Mouse (Mus musculus) G1E (cell line): ENCODE data around the gene Magi1. TPM values are rescaled to one million over a fixed set of nuclear protein-coding genes. Genes with fewer than 3 reads are reported as not detected.

Experiments
- ATAC-seq: 2 replicates; pipeline ENCODE4 v1.8.0; 2016; ENCODE audit warnings: mild to moderate bottlenecking; ENCODE audit not compliant: insufficient number of reproducible peaks, poor library complexity, low FRiP score, severe bottlenecking; ENCODE audit errors: extremely low read depth
- DNase-seq: peaks from one replicate; pipeline ENCODE4 v3.0.0; 2012; ENCODE audit warnings: low spot score
- H3K27me3 ChIP-seq: 2 replicates; pipeline ENCODE4 v1.6.1; 2012; ENCODE audit warnings: mild to moderate bottlenecking, low read length, inconsistent platforms; ENCODE audit not compliant: insufficient read depth
- H3K36me3 ChIP-seq: replicated peaks from 2 replicates; pipeline ENCODE3; 2012; ENCODE audit warnings: mild to moderate bottlenecking, inconsistent platforms
- H3K4me1 ChIP-seq: 2 replicates; pipeline ENCODE4 v1.6.1; 2012; ENCODE audit warnings: low read depth, low read length, inconsistent platforms, mixed read lengths; ENCODE audit not compliant: insufficient read depth
- H3K4me3 ChIP-seq: 2 replicates; pipeline ENCODE4 v1.5.1; 2012; ENCODE audit warnings: low read depth, mild to moderate bottlenecking, inconsistent platforms, low read length, moderate library complexity, mixed read lengths
- H3K9me3 ChIP-seq: replicated peaks from 2 replicates; pipeline ENCODE4 v1.6.1; 2012; ENCODE audit warnings: inconsistent platforms
- CTCF ChIP-seq: IDR thresholded peaks from 2 replicates; pipeline ENCODE4 v1.5.1; 2012; ENCODE audit warnings: low read depth, low read length, inconsistent platforms, mixed read lengths
- GATA1 ChIP-seq: IDR thresholded peaks from 2 replicates; pipeline ENCODE4 v1.6.1; 2012; ENCODE audit warnings: borderline replicate concordance, low read length, inconsistent platforms, mixed read lengths
- GATA2 ChIP-seq: IDR thresholded peaks from 2 replicates; pipeline ENCODE4 v1.6.1; 2012; ENCODE audit warnings: low read depth, low read length, inconsistent platforms, borderline replicate concordance
- POLR2AphosphoS5 ChIP-seq: IDR thresholded peaks from 2 replicates; pipeline ENCODE4 v1.6.1; 2012; ENCODE audit warnings: low read depth, low read length, inconsistent platforms; ENCODE audit not compliant: insufficient replicate concordance
- TAL1 ChIP-seq: conservative IDR thresholded peaks from 2 replicates; pipeline ENCODE4 v1.6.1; 2012; ENCODE audit warnings: low read depth, low read length, inconsistent platforms, mixed read lengths
- polyA plus RNA-seq: library from polyadenylated mRNA; stranded (reverse); fragments of >175 nt; gene quantifications from 2 replicates; pipeline ENCODE4 v1.2.3, GENCODE M21; 2012
- total RNA-seq, 2 experiments: library from RNA; stranded (forward) in 1 of 2; stranded (reverse) in 1 of 2; fragments of 200-1000 nt in 1 of 2; fragments of >200 nt in 1 of 2; fragmentation: Nextera tagmentation in 1 of 2; gene quantifications; 2 replicates each; pipeline ENCODE4 v1.2.3; 2014 to 2017

Magi1 gene
- total and polyA plus RNA-seq, 3 experiments = 0.21 to 10.0 (median 1.6) TPM

- Histone ChIP-seq H3K4me1 (no peaks in the 10 kb centered on the region), H3K27me3 (no peaks in the 10 kb centered on the region), H3K4me3 (no peak overlapping the region), H3K36me3 (no peaks in the 10 kb centered on the region), H3K9me3 (peaks cover 22% of the 10 kb centered on the region)
- TF ChIP-seq GATA1 = no peak
- no peak for TF ChIP-seq POLR2AphosphoS5
- no peak for TF ChIP-seq GATA2
- no peak for TF ChIP-seq CTCF
- TF ChIP-seq TAL1 = no peak
- ATAC-seq = no peak
- no peak for DNase-seq
These were observed 147.0 kb downstream of the Magi1 start for GRCm38 (mm10) chr6:94136693-94137092.

- Histone ChIP-seq H3K4me3 (no peak overlapping the region), H3K4me1 (no peaks in the 10 kb centered on the region), H3K27me3 (no peaks in the 10 kb centered on the region), H3K9me3 (peaks cover 15% of the 10 kb centered on the region), H3K36me3 (no peaks in the 10 kb centered on the region)
- ATAC-seq (no peak), DNase-seq (no peak)
- TF ChIP-seq TAL1 = no peak
- TF ChIP-seq POLR2AphosphoS5 = no peak
- TF ChIP-seq CTCF = no peak
- TF ChIP-seq GATA2 = no peak
- TF ChIP-seq GATA1 = no peak
These were observed 149.6 kb downstream of the Magi1 start for GRCm38 (mm10) chr6:94134159-94134558.

DNA sequence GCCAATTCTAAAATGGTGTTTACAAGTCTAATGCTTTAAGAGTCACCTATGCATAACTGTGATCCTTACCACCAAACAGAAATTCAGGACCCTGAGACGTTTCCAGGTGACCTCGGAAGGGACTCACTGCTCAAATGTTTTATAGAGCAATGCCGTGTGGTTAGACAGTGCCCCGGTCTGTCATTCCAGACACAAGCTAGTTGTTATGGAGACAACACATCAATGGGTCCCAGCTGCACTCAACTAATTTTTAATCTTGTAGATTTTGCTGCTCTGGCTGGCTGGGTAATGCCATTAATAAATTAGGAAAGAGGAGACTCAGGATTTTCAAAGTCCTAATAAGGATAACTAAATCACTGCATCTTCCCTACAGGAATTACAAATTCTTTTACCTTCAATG, 151.7 kb downstream of the Magi1 start:
- H3K9me3 ChIP-seq = peaks cover 18% of the 10 kb centered on the region
- no peak overlapping the region for H3K4me3 ChIP-seq
- no peak for TF ChIP-seq GATA1
- TF ChIP-seq POLR2AphosphoS5 = no peak
- no peak for TF ChIP-seq GATA2
- TF ChIP-seq CTCF = no peak
- TF ChIP-seq TAL1 = no peak
- H3K4me1 ChIP-seq = no peaks in the 10 kb centered on the region
- DNase-seq (no peak), ATAC-seq (no peak)
- no peaks in the 10 kb centered on the region for H3K27me3 ChIP-seq
- no peaks in the 10 kb centered on the region for H3K36me3 ChIP-seq

GRCm38 (mm10) chr6:94130389-94130788, 153.3 kb downstream of the Magi1 start:
- H3K4me1 ChIP-seq = no peaks in the 10 kb centered on the region
- H3K9me3 ChIP-seq = peaks cover 12% of the 10 kb centered on the region
- no peaks in the 10 kb centered on the region for H3K36me3 ChIP-seq
- ATAC-seq (no peak), DNase-seq (no peak)
- no peak for TF ChIP-seq CTCF
- no peak for TF ChIP-seq POLR2AphosphoS5
- TF ChIP-seq GATA2 = no peak
- no peak for TF ChIP-seq GATA1
- TF ChIP-seq TAL1 = no peak
- no peak overlapping the region for H3K4me3 ChIP-seq
- no peaks in the 10 kb centered on the region for H3K27me3 ChIP-seq

GRCm38 (mm10) chr6:94126763-94127162, 157.0 kb downstream of the Magi1 start:
- Histone ChIP-seq H3K4me3 (no peak overlapping the region), H3K4me1 (no peaks in the 10 kb centered on the region), H3K36me3 (no peaks in the 10 kb centered on the region), H3K9me3 (peaks cover 12% of the 10 kb centered on the region), H3K27me3 (no peaks in the 10 kb centered on the region)
- TF ChIP-seq CTCF = no peak
- TF ChIP-seq POLR2AphosphoS5 = no peak
- TF ChIP-seq GATA1 = no peak
- TF ChIP-seq GATA2 = no peak
- no peak for TF ChIP-seq TAL1
- ATAC-seq = no peak
- DNase-seq = no peak

DNA sequence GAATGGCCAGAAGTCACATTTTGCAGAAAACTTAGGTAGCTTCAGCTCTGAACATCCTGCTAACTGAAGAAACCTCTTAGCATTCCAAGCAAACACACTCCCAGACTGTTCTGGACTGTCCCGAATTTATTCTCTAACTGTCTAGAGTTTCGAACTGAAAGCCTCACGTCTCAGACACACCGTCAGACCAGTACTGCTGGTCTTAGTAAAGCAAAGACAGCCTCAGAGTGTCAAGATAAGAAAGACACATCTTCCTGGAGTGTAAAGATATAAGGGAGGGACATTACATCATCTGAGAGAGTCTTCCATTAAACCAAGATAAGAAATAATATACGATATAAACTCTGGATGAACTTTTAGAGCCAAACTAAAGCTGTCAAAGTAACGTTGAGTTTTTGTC, 158.6 kb downstream of the Magi1 start:
- Histone ChIP-seq H3K27me3 (no peaks in the 10 kb centered on the region), H3K4me1 (no peaks in the 10 kb centered on the region), H3K4me3 (no peak overlapping the region), H3K36me3 (no peaks in the 10 kb centered on the region), H3K9me3 (peaks cover 12% of the 10 kb centered on the region)
- TF ChIP-seq GATA2 (no peak), TAL1 (no peak), CTCF (no peak), GATA1 (no peak), POLR2AphosphoS5 (no peak)
- ATAC-seq (no peak), DNase-seq (no peak)

GRCm38 (mm10) chr6:94124279-94124678, 159.4 kb downstream of the Magi1 start:
- no peak overlapping the region for H3K4me3 ChIP-seq
- H3K27me3 ChIP-seq = no peaks in the 10 kb centered on the region
- TF ChIP-seq CTCF (no peak), TAL1 (no peak), GATA1 (no peak), POLR2AphosphoS5 (no peak), GATA2 (no peak)
- H3K36me3 ChIP-seq = no peaks in the 10 kb centered on the region
- peaks cover 15% of the 10 kb centered on the region for H3K9me3 ChIP-seq
- DNase-seq = no peak
- H3K4me1 ChIP-seq = no peaks in the 10 kb centered on the region
- no peak for ATAC-seq
